ENCODE assay signal across 30 mouse cellular contexts in genomic region chr3:61628099-61628498, GRCm38 (mm10).
DNase-seq lines count a peak whose midpoint lies in the region; ATAC-seq and TF ChIP-seq lines count a peak whose summit lies in the region.
"Had no signal": no experiment of that assay in that cellular context is flagged by ENCODE, and none has a peak within 500 bp of the region (broad histone marks: within the 10 kb centered on the region; RNA-seq: fewer than 3 reads in every experiment).

No protein-coding gene starts in this region.

- H3K27me3 ChIP-seq in forebrain, embryonic 13.5 days, result no peaks in the 10 kb centered on the region
- no peaks in the 10 kb centered on the region for H3K27me3 ChIP-seq in forebrain, embryonic 11.5 days (ENCODE audit: control insufficient read depth, insufficient read depth, low read length)
- no peaks in the 10 kb centered on the region for H3K27me3 ChIP-seq in hindbrain, postnatal 0 days (ENCODE audit: insufficient read depth, low read length)
- H3K27me3 ChIP-seq in hindbrain, embryonic 13.5 days, result 0 out of 2 replicates have a peak, but pooled peaks cover 4% of the 10 kb centered on the region
- no peaks in the 10 kb centered on the region for H3K27me3 ChIP-seq in midbrain, embryonic 15.5 days (replicated peaks)
- no peaks in the 10 kb centered on the region for H3K27me3 ChIP-seq in intestine, postnatal 0 days (replicated peaks; ENCODE audit: control insufficient read depth, insufficient read depth, low read length)
- H3K27me3 ChIP-seq: CH12.LX; embryonic facial prominence, embryonic 13.5 days; limb, embryonic 12.5 days; liver, embryonic 15.5 days; neural tube, embryonic 12.5 days had no signal

- H3K27ac ChIP-seq in forebrain, embryonic 13.5 days, result no peak overlapping the region
- no peak overlapping the region for H3K27ac ChIP-seq in forebrain, embryonic 11.5 days (ENCODE audit: low read depth, low read length)
- no peak overlapping the region for H3K27ac ChIP-seq in hindbrain, postnatal 0 days
- H3K27ac ChIP-seq in hindbrain, embryonic 13.5 days, result no peak overlapping the region
- H3K27ac ChIP-seq in midbrain, embryonic 15.5 days, result peak overlapping the region; percentile 62
- H3K27ac ChIP-seq in intestine, postnatal 0 days (ENCODE audit: low read depth, low read length), result no peak overlapping the region
- H3K27ac ChIP-seq: embryonic facial prominence, embryonic 13.5 days; left cerebral cortex, adult 2 months; limb, embryonic 12.5 days; liver, embryonic 15.5 days; midbrain, embryonic 12.5 days; neural tube, embryonic 12.5 days had no signal

- TF ChIP-seq CTCF in hindbrain, postnatal 0 days (IDR thresholded peaks at IDR 0.05; ENCODE audit: low read depth), result no peak
- TF ChIP-seq CTCF in intestine, postnatal 0 days (IDR thresholded peaks at IDR 0.05; ENCODE audit: low read depth), result no peak

- no peak overlapping the region for H3K4me2 ChIP-seq in forebrain, embryonic 13.5 days
- H3K4me2 ChIP-seq in forebrain, embryonic 11.5 days (ENCODE audit: low read depth, low read length, severe bottlenecking), result no peak overlapping the region
- no peak overlapping the region for H3K4me2 ChIP-seq in hindbrain, postnatal 0 days (ENCODE audit: low read depth, low read length)
- H3K4me2 ChIP-seq in hindbrain, embryonic 13.5 days, result no peak overlapping the region
- no peak overlapping the region for H3K4me2 ChIP-seq in midbrain, embryonic 15.5 days
- no peak overlapping the region for H3K4me2 ChIP-seq in intestine, postnatal 0 days (replicated peaks; ENCODE audit: low read depth)
- H3K4me2 ChIP-seq: embryonic facial prominence, embryonic 13.5 days; heart, embryonic 11.5 days; limb, embryonic 12.5 days; liver, embryonic 15.5 days; lung, embryonic 14.5 days; midbrain, embryonic 12.5 days; neural tube, embryonic 12.5 days had no signal

- no peaks in the 10 kb centered on the region for H3K36me3 ChIP-seq in forebrain, embryonic 13.5 days (ENCODE audit: poor library complexity, severe bottlenecking)
- no peaks in the 10 kb centered on the region for H3K36me3 ChIP-seq in forebrain, embryonic 11.5 days (ENCODE audit: control insufficient read depth, insufficient read depth, low read length)
- no peaks in the 10 kb centered on the region for H3K36me3 ChIP-seq in hindbrain, postnatal 0 days (ENCODE audit: insufficient read depth, low read length)
- H3K36me3 ChIP-seq in hindbrain, embryonic 13.5 days, result no peaks in the 10 kb centered on the region
- H3K36me3 ChIP-seq in midbrain, embryonic 15.5 days (replicated peaks), result no peaks in the 10 kb centered on the region
- H3K36me3 ChIP-seq in intestine, postnatal 0 days (ENCODE audit: control insufficient read depth, insufficient read depth), result no peaks in the 10 kb centered on the region
- H3K36me3 ChIP-seq: embryonic facial prominence, embryonic 13.5 days; limb, embryonic 12.5 days; liver, embryonic 15.5 days; midbrain, embryonic 12.5 days; neural tube, embryonic 12.5 days had no signal

- H3K4me3 ChIP-seq in forebrain, embryonic 13.5 days, result no peak overlapping the region
- H3K4me3 ChIP-seq in forebrain, embryonic 11.5 days (ENCODE audit: low read depth, low read length), result no peak overlapping the region
- H3K4me3 ChIP-seq in hindbrain, postnatal 0 days (ENCODE audit: low read length), result no peak overlapping the region
- no peak overlapping the region for H3K4me3 ChIP-seq in hindbrain, embryonic 13.5 days
- no peak overlapping the region for H3K4me3 ChIP-seq in midbrain, embryonic 15.5 days
- H3K4me3 ChIP-seq in intestine, postnatal 0 days (ENCODE audit: low read depth, low read length), result no peak overlapping the region
- H3K4me3 ChIP-seq: embryonic facial prominence, embryonic 13.5 days; left cerebral cortex, adult 2 months; limb, embryonic 12.5 days; liver, embryonic 15.5 days; midbrain, embryonic 12.5 days; myocyte; neural tube, embryonic 12.5 days had no signal

- DNase-seq in forebrain, embryonic 11.5 days (ENCODE audit: low spot score), result no peak
- peak; percentile 27 for DNase-seq in hindbrain, postnatal 0 days (ENCODE audit: low spot score)
- DNase-seq in brain, adult 2 months (ENCODE audit: low read depth, low spot score), result peak; percentile 12
- DNase-seq in frontal cortex, postnatal 25 days (ENCODE audit: low spot score in 2 of 2), result no peak
- DNase-seq: adrenal gland, adult 2 months; cerebellum, adult 11-12 months; cerebellum, postnatal 10 days; gastrocnemius, postnatal 25 days; heart, adult 18-20 months; heart, postnatal 36 days; kidney, adult 11 months; kidney, postnatal 14 days; lung, embryonic 14.5 days; lung, postnatal 14 days; thymus, adult 2 months; thymus, postnatal 36 days had no signal

- H3K4me1 ChIP-seq in forebrain, embryonic 13.5 days, result no peaks in the 10 kb centered on the region
- no peaks in the 10 kb centered on the region for H3K4me1 ChIP-seq in forebrain, embryonic 11.5 days (replicated peaks; ENCODE audit: control insufficient read depth, insufficient read depth, low read length)
- no peaks in the 10 kb centered on the region for H3K4me1 ChIP-seq in hindbrain, postnatal 0 days (ENCODE audit: insufficient read depth, low read length)
- H3K4me1 ChIP-seq in hindbrain, embryonic 13.5 days (replicated peaks), result no peaks in the 10 kb centered on the region
- no peaks in the 10 kb centered on the region for H3K4me1 ChIP-seq in midbrain, embryonic 15.5 days
- H3K4me1 ChIP-seq in intestine, postnatal 0 days (replicated peaks; ENCODE audit: control insufficient read depth, insufficient read depth, low read length), result no peaks in the 10 kb centered on the region
- H3K4me1 ChIP-seq: embryonic facial prominence, embryonic 13.5 days; limb, embryonic 12.5 days; liver, embryonic 15.5 days; midbrain, embryonic 12.5 days; neural tube, embryonic 12.5 days had no signal

- 47% methylated on average over 3 of the region's 3 CpGs for WGBS in forebrain, embryonic 13.5 days
- 63% methylated on average over 3 of the region's 3 CpGs for WGBS in forebrain, embryonic 11.5 days
- 25% methylated on average over 3 of the region's 3 CpGs for WGBS in hindbrain, postnatal 0 days
- 37% methylated on average over 3 of the region's 3 CpGs for WGBS in hindbrain, embryonic 13.5 days
- WGBS in midbrain, embryonic 15.5 days, result 31% methylated on average over 3 of the region's 3 CpGs
- 69% methylated on average over 3 of the region's 3 CpGs for WGBS in intestine, postnatal 0 days

- no peaks in the 10 kb centered on the region for H3K9me3 ChIP-seq in forebrain, embryonic 13.5 days (replicated peaks)
- H3K9me3 ChIP-seq in forebrain, embryonic 11.5 days (ENCODE audit: control insufficient read depth, low read length), result no peaks in the 10 kb centered on the region
- no peaks in the 10 kb centered on the region for H3K9me3 ChIP-seq in hindbrain, postnatal 0 days (ENCODE audit: low read length)
- H3K9me3 ChIP-seq in hindbrain, embryonic 13.5 days, result no peaks in the 10 kb centered on the region
- no peaks in the 10 kb centered on the region for H3K9me3 ChIP-seq in midbrain, embryonic 15.5 days
- no peaks in the 10 kb centered on the region for H3K9me3 ChIP-seq in intestine, postnatal 0 days (ENCODE audit: control insufficient read depth)
- H3K9me3 ChIP-seq: embryonic facial prominence, embryonic 13.5 days; limb, embryonic 12.5 days; liver, embryonic 15.5 days; midbrain, embryonic 12.5 days had no signal

- ATAC-seq in forebrain, embryonic 13.5 days, result 0 out of 2 replicates have a peak, but pooled peaks have one; percentile 13
- ATAC-seq in forebrain, embryonic 11.5 days (replicated peaks; ENCODE audit: low FRiP score), result no peak
- 0 out of 2 replicates have a peak, but pooled peaks have one; percentile 38 for ATAC-seq in hindbrain, postnatal 0 days
- no peak for ATAC-seq in hindbrain, embryonic 13.5 days (ENCODE audit: low FRiP score)
- peak; percentile 89 for ATAC-seq in midbrain, embryonic 15.5 days (replicated peaks)
- ATAC-seq in intestine, postnatal 0 days, result no peak
- ATAC-seq: activated CD4-positive, CD25-positive, alpha-beta regulatory T cell, adult 4 months had no signal

- no peak overlapping the region for H3K9ac ChIP-seq in forebrain, embryonic 13.5 days
- H3K9ac ChIP-seq in forebrain, embryonic 11.5 days (ENCODE audit: low read length), result no peak overlapping the region
- H3K9ac ChIP-seq in hindbrain, postnatal 0 days (replicated peaks; ENCODE audit: low read length), result no peak overlapping the region
- H3K9ac ChIP-seq in hindbrain, embryonic 13.5 days, result no peak overlapping the region
- H3K9ac ChIP-seq in midbrain, embryonic 15.5 days, result no peak overlapping the region
- no peak overlapping the region for H3K9ac ChIP-seq in intestine, postnatal 0 days (ENCODE audit: low read depth, low read length)
- H3K9ac ChIP-seq: embryonic facial prominence, embryonic 13.5 days; limb, embryonic 12.5 days; liver, embryonic 15.5 days; lung, embryonic 14.5 days; midbrain, embryonic 12.5 days; neural tube, embryonic 12.5 days had no signal

Comparison
In these comparisons a context has a peak if more than half of its experiments do, and no peak if none do; other contexts are left out.
1. ATAC-seq: peak in forebrain, embryonic 13.5 days (single experiment), hindbrain, postnatal 0 days (single experiment) and midbrain, embryonic 15.5 days (single experiment); none in forebrain, embryonic 11.5 days (single experiment), hindbrain, embryonic 13.5 days (single experiment) and intestine, postnatal 0 days (single experiment).
2. DNase-seq: peak in hindbrain, postnatal 0 days (single experiment) and brain, adult 2 months (single experiment); none in forebrain, embryonic 11.5 days (single experiment) and frontal cortex, postnatal 25 days (0 of 2).